Mouse (Mus musculus) T-helper 2 cell (primary cell): ENCODE measurements at regions not wholly inside any gene's neighbourhood (a gene's known extent, or its start where the extent isn't known, plus 50 kb on each side); places are given as distances from the start of the nearest gene placed in this dataset.

ENCODE experiments used
- in situ Hi-C: fragments of 300-600 bp; cut with MboI, MseI; formaldehyde crosslinking; loops from one replicate; pipeline ENCODE4 v1.15.1; 2025; ENCODE audit warnings: high pct_unique_total_duplicates

DNA sequence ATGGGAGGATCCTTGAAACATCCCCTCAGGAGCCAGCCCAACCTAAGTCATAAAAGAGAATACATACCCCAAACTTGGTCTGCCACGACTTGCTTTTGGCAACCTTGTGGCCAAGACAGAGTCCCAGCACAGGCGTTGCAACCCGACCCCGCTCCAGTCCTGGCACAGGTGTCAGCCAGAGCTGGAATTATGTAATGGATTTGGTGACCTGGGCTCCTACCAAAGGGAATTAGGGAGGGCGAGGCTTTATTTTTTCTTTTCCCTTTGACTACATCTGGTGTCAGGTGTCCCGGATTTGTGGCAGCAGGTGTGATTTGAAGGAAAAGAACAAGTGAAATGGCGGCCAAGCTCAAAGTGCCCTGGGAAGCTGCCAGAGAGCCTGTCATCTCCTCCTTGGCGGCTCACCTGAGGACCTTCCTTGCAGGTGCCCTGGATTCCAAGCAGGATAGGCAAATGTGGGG, 212.9 kb downstream of the Mef2c start:
- in situ Hi-C loops: loop anchor here (5.0 kb wide), 3 partner anchors 631 to 1456 kb away; no protein-coding TSS in a partner anchor

GRCm38 (mm10) chr13:83717686-83718210, 213.9 kb downstream of the Mef2c start:
- in situ Hi-C loops: loop anchor here (5.0 kb wide), 3 partner anchors 630 to 1455 kb away; no protein-coding TSS in a partner anchor

- in situ Hi-C loops: loop anchor here (5.0 kb wide), 3 partner anchors 629 to 1454 kb away; no protein-coding TSS in a partner anchor
Measured at GRCm38 (mm10) chr13:83718431-83719410, 214.9 kb downstream of the Mef2c start.

GRCm38 (mm10) chr13:83719635-83720291, 215.9 kb downstream of the Mef2c start:
- in situ Hi-C loops: loop anchor here (5.0 kb wide), 3 partner anchors 628 to 1453 kb away; no protein-coding TSS in a partner anchor

- in situ Hi-C loops: no loop called here
Measured at GRCm38 (mm10) chr13:83720352-83720751, 216.5 kb downstream of the Mef2c start.

DNA sequence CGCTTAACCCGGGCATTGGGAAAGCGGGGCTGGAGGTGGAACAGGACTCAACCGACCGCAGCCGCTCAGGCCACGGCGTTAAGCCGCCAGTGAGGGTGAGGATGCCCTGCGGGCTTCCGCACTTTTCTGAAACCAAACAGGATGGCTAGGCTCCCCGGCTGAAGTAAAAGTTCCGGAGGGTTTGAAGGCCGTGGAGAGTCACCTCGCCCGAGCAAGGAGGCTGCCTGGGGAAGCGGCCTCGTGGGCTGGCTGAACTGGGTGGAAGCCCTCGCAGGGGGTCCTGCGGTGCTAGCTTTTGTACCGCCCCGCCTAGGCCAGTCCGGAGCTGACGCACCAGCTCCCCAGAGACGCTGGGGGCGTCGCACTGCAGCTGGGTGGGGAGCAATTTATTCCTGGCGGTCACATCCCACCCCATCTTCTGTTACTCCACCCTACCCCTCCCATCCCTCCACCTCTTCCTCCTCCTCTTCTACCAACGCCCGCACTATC, 217.1 kb downstream of the Mef2c start:
- in situ Hi-C loops: no loop called here

- in situ Hi-C loops: no loop called here
Measured at GRCm38 (mm10) chr13:83721563-83721962, 217.7 kb downstream of the Mef2c start.

DNA sequence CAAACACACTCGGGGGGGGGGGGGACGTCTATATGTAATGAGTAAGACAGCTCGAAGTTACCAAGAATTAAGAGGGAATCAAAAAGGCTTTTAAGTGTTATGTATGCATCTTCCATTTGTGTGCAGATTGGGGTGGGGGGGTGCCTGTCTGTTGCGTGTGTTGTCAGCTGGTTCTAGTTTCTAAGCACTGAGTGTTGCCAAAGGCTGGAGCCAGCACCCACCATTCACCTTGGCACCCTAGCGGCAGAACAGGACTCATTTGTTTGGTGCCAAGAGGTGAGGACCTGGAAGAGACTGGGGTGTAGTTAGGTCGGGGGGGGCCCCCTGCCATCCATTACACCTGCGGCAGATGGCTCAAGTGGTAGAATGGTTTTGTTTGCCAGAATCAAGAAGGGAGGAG, 218.4 kb downstream of the Mef2c start:
- in situ Hi-C loops: no loop called here

GRCm38 (mm10) chr13:83722791-83723190, 219.0 kb downstream of the Mef2c start:
- in situ Hi-C loops: no loop called here

DNA sequence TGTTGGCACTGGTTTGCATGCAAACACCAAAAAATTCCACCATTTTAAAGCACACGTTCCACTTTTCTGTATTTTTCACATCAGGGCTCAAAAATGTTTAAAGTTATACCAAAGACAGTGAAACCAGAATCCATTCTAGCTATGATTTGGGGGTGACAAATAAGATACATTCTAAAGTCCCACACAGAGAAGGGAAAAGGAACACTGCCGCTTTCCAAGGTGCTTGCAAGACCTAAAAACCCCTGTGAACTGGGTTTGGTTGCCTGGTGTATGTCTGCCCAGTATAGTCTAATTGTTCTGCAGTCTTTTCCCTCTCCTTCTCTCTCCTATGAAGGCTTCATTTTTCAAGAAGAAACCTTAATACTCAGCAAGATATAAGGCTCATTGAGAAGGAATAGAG, 219.6 kb downstream of the Mef2c start:
- in situ Hi-C loops: no loop called here

- in situ Hi-C loops: no loop called here
Measured at GRCm38 (mm10) chr13:83724196-83724595, 220.4 kb downstream of the Mef2c start.

DNA sequence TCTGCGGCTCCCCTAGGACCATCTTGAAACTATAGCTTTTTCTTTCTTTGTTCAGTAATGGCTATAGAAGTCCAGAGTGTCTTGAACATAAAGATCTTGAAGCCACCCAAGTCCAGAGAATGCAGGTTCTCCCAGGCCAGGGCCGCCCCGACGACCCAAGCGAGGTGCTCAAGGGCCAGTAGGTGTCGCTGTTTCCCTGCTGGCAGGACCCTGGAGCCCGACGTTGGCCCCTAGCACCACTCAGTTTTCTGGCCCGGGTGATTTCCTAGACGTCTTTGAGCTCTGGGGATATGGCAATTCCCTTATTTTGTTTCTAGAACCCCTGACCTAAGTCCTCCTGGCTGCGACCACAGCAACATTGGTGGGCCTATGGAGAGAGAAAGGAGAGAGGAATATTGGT, 221.2 kb downstream of the Mef2c start:
- in situ Hi-C loops: loop anchor here (25.0 kb wide), 1 partner anchor 512 kb away; no protein-coding TSS in a partner anchor

- in situ Hi-C loops: loop anchor here (25.0 kb wide), 1 partner anchor 511 kb away; no protein-coding TSS in a partner anchor
Measured at GRCm38 (mm10) chr13:83725831-83726230, 222.0 kb downstream of the Mef2c start.

- in situ Hi-C loops: loop anchor here (25.0 kb wide), 1 partner anchor 511 kb away; no protein-coding TSS in a partner anchor
Measured at GRCm38 (mm10) chr13:83726346-83726975, 222.6 kb downstream of the Mef2c start.

DNA sequence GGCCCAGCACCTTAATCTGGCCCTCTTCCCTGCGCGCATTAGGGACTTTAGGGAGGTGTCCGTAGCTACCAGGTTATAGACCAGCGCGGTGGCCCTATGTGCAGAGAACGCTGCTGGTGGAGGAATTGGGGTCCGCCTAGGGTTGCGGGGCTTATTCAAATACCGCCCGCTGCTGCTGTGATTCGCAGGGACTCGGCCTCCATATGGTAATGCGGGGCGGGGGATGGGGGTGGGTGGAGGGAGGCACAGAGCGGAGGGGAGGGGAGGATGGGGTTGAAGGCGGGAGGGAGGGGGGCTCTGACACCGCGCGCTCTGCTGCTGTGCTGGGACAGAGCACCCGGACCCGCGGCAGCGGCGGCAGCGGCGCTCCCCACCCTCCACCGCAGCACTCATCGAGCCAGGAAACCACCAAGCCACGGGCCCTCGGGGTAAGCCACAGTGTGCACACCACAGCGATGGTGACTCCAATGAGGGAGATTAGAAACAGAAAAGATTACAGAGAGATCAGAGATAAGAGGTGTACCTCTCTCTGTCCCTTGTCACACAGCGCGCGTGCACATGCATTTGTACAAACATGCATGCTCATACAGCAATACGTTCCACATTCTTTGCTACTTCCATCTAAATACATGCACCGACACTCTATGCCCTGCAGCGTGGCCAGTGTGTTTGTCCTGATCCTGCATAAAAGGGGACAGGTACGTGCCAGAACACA, 223.4 kb downstream of the Mef2c start:
- in situ Hi-C loops: loop anchor here (25.0 kb wide), 1 partner anchor 510 kb away; no protein-coding TSS in a partner anchor

DNA sequence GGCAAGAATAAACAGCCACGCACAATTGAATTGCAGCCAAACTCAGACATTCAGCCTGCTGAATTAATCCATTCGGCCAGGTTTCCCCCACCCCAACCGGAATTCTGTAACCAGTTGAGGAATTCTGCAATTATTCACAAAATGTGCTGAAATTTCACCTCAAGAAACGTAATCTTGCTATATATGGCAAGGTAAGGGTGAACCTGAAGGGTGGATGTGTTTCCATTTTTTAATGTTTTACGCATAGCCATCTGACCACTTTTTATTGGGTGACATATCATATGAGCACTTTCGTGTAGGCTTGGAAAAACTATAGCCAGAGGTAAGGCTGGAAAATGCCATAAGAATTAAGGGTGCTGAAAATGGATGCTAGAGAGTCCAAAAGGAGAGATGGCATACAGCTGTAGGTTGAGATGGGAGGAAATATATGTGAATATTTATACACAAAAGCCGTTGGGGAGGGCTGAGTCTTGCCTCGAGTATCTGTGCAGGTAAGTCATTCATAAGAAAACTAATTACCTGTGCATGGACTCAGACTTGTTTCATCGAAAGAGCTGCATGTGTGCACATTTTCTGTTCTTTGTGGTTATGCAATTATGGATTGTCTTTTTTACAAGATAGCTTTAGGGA, 224.0 kb downstream of the Mef2c start:
- in situ Hi-C loops: loop anchor here (25.0 kb wide), 1 partner anchor 509 kb away; no protein-coding TSS in a partner anchor

DNA sequence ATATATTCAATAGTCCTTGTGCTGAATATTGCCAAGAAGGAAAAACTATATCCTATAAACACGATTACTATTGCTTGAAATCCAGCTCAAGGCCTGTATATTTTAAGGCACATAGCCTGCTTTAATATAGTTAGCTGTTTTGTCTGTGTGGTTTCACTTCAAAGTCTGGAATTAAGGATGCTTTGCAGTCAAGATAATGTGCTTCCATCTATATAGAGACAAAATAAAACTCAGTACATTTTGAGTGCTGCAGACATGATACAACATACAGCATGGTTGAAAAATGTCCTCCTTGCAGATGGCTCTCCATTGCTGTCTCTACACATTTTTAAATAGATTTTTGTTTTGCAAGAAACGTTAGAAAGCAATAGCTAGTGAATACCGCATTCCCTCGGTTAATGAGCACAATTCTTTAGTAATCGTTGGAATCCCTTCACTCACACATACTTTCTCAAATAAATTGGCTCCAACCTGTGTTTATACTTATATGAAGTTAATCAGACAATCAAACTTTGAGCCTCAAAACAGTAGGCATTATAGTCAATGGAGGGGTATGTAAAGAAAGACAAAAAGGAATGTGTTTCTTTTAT, 224.7 kb downstream of the Mef2c start:
- in situ Hi-C loops: loop anchor here (25.0 kb wide), 1 partner anchor 509 kb away; no protein-coding TSS in a partner anchor

GRCm38 (mm10) chr13:83729331-83730009, 225.6 kb downstream of the Mef2c start:
- in situ Hi-C loops: loop anchor here (25.0 kb wide), 1 partner anchor 508 kb away; no protein-coding TSS in a partner anchor
